Mouse (Mus musculus): ENCODE measurements around the gene Gm49354. TPM values are rescaled to one million over a fixed set of nuclear protein-coding genes. Genes with fewer than 3 reads are reported as not detected.
"Not testable (repeated sequence)": the region's sequence is repeated elsewhere in the genome, so short reads cannot be mapped to it uniquely, and the experiment has no call there.

The Gm49354 gene
- polyA plus RNA-seq, 1 experiment from 2014 or later: not detected

DNA sequence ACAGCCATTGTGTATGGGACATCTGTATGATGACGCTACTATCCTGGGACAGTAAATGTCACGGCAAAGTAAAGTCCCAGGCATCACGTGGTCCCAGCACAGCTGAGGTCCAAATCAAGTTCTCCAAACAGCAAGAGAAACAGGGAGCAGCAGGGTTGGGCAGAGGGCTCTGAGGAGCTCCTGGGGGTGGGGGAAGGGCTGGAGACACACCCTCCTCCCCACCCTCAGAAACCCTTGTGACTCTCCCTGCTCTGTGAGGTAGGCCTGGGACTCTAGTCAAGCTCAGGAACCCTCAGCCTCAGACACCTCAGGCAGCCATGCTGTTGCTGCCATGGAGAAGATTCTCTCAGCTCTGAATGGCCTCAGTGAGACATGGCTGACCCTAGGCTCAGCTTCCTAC, 70.1 kb downstream of the Gm49354 start, which contains the start of gene Spata31d1b:
Gene Spata31d1b (plus strand): TSS at position 301 of the 400 bp plus-strand sequence.
- H3K27ac ChIP-seq (ENCODE audit: low read depth, low read length); H3K27me3 ChIP-seq (ENCODE audit: control insufficient read depth, insufficient read depth, low read length); H3K36me3 ChIP-seq (ENCODE audit: control insufficient read depth, insufficient read depth, low read length); H3K9me3 ChIP-seq (ENCODE audit: control insufficient read depth, low read length); H3K4me1 ChIP-seq (replicated peaks; ENCODE audit: control insufficient read depth, insufficient read depth, low read length); H3K4me3 ChIP-seq (ENCODE audit: low read depth, low read length); ATAC-seq (ENCODE audit: low FRiP score); H3K9ac ChIP-seq (ENCODE audit: low read depth, low read length); H3K4me2 ChIP-seq (replicated peaks; ENCODE audit: low read depth, low read length); DNase-seq (ENCODE audit: low spot score): not testable (repeated sequence)
- WGBS: 73% methylated on average over 3 of the region's 3 CpGs

DNA sequence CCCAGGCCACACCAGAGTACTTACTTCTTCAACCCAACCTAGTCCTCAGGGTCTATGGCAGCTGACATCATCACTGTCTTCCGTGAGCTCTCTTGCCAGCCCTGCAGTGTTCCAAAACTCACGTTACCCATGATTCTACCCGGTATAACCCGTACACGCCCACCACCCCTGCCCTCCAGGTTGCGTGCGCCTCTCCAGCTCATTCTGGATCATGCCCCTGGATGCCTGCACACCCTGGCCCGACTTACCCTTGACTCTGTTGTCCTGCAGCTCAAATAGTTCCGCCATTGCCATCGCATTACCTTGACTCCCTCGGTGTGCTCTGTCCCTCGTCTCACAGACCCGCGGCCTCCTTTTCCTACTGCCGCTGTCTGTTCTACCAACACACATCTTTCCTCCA, 71.8 kb downstream of the Gm49354 start, which contains the start of gene Spata31d1a:
Gene Spata31d1a (minus strand): TSS at position 101 of the 400 bp plus-strand sequence.
- Histone ChIP-seq H3K9ac (ENCODE audit: low read depth, low read length) (no peak within 1 kb of the TSS), H3K4me3 (ENCODE audit: low read depth, low read length) (no peak within 1 kb of the TSS), H3K4me1 (replicated peaks; ENCODE audit: control insufficient read depth, insufficient read depth, low read length) (no peaks in the 10 kb centered on the region), H3K36me3 (ENCODE audit: control insufficient read depth, insufficient read depth, low read length) (no peaks in the 10 kb centered on the region), H3K27ac (ENCODE audit: low read depth, low read length) (no peak within 1 kb of the TSS), H3K27me3 (ENCODE audit: control insufficient read depth, insufficient read depth, low read length) (no peaks in the 10 kb centered on the region), H3K4me2 (replicated peaks; ENCODE audit: low read depth, low read length) (no peak within 1 kb of the TSS), H3K9me3 (ENCODE audit: control insufficient read depth, low read length) (no peaks in the 10 kb centered on the region)
- DNase-seq (ENCODE audit: low spot score) (no peak), ATAC-seq (ENCODE audit: low FRiP score) (no peak)
- 94% methylated on average over 15 of the region's 15 CpGs for WGBS

Other genes with a start within 250 kb of the Gm49354 start
- gene Agtpbp1, start 197.0 kb downstream of the Gm49354 start, polyA plus RNA-seq (2014; fragmentation: Nextera tagmentation; extraction: Ambion mirVana): 22.0 and 31.3 TPM in 2 replicates
- gene Naa35, start 197.0 kb downstream of the Gm49354 start, polyA plus RNA-seq (2014; fragmentation: Nextera tagmentation; extraction: Ambion mirVana): 96.0 and 120 TPM in 2 replicates
- 135 and 147 TPM in 2 replicates for gene Golm1, start 106.4 kb downstream of the Gm49354 start, polyA plus RNA-seq (2014; fragmentation: Nextera tagmentation; extraction: Ambion mirVana)
- gene 4921517D22Rik, start 88.1 kb downstream of the Gm49354 start, polyA plus RNA-seq (2014; fragmentation: Nextera tagmentation; extraction: Ambion mirVana): not detected in 2 replicates
- 0.03 TPM in 1 of 2 replicates, not detected in the other for gene Spata31d1a, start 71.9 kb downstream of the Gm49354 start, polyA plus RNA-seq (2014; fragmentation: Nextera tagmentation; extraction: Ambion mirVana)
- gene Spata31d1b, start 70.0 kb downstream of the Gm49354 start, polyA plus RNA-seq (2014; fragmentation: Nextera tagmentation; extraction: Ambion mirVana): not detected in 2 replicates
- gene Spata31d1d, start 50.5 kb downstream of the Gm49354 start, polyA plus RNA-seq (2014; fragmentation: Nextera tagmentation; extraction: Ambion mirVana): not detected in 2 replicates
- 0.05 and 0.24 TPM in 2 replicates for gene 1700014D04Rik, start 35.5 kb downstream of the Gm49354 start, polyA plus RNA-seq (2014; fragmentation: Nextera tagmentation; extraction: Ambion mirVana)
- 139 and 140 TPM in 2 replicates for gene Isca1, start 12.4 kb downstream of the Gm49354 start, polyA plus RNA-seq (2014; fragmentation: Nextera tagmentation; extraction: Ambion mirVana)
- 49.1 and 50.8 TPM in 2 replicates for gene Tut7, start 40.9 kb upstream of the Gm49354 start, polyA plus RNA-seq (2014; fragmentation: Nextera tagmentation; extraction: Ambion mirVana)

Data from hindbrain, embryonic 11.5 days (tissue).